Mouse (Mus musculus): ENCODE data around the gene Ddx42.
"Not testable (repeated sequence)": the region's sequence is repeated elsewhere in the genome, so short reads cannot be mapped to it uniquely, and the experiment has no call there.

The Ddx42 gene

DNA sequence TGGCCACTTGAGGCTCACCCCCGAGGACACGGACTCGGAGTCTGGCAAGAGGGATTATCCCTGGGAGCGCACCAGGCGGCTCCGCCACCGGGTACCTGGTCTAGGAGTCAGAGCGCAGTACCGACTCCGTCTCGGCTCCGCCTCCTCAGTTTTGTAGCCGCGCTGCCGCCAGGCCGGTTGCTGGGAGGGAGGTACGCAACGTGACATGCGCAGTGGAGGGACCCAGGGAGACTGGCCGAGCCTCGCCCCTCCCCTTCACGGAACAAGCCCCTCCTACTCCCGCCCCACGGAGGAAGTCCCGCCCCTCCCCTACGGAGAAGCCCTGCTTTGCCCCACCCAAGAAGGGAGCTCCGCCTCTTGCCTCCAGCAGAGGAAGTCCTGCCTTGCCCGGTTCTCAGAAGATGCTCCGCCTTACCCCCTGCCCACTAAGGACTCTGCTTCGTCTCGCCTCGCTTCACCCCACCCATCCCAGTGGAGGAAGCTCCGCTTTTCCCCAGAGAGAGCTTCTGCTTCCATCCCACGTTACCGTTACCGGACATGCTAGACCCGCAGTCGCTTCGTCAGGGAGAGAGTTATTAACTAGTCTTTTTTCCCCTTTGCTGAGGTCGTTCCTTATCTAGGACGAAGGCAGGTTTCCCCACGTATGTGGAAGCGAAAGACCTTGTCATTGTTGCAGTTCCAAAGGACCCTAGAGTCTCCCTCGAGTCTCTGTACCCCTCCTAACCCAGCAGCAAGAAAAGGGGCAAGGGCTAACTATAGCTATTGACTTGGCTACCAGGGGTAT lies 23.2 kb upstream of the Ddx42 start:
- DNase-seq (ENCODE audit: low read depth, low spot score): peak; percentile 99
- Histone ChIP-seq H3K27me3 (ENCODE audit: control insufficient read depth, insufficient read depth, low read length, poor library complexity, severe bottlenecking) (no peaks in the 10 kb centered on the region), H3K36me3 (ENCODE audit: control insufficient read depth, insufficient read depth, low read length, poor library complexity, severe bottlenecking) (peaks cover 2% of the 10 kb centered on the region; the same call in 1 of the 2 replicates)

DNA sequence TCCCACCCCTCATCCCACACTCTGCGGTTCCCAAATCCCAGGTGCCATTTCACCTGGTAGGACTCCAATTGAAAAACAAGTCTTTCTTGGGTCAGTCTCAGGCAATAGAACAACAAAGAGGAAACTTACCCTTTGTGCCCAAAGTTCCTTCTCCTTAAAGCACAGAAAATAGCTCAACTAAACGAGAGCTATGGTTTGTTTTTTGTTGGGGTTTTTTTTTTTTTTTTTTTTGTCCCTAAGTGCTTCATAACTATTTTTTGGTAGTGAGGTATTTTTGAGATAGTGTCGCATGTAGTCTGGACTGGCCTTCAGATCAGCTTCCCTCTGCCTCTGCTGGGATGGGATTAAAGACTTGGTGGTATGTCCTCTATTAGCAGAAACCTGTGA lies 22.6 kb upstream of the Ddx42 start:
- no peak for DNase-seq (ENCODE audit: low read depth, low spot score)
- Histone ChIP-seq H3K36me3 (ENCODE audit: control insufficient read depth, insufficient read depth, low read length, poor library complexity, severe bottlenecking) (peaks cover 2% of the 10 kb centered on the region; the same call in 1 of the 2 replicates), H3K27me3 (ENCODE audit: control insufficient read depth, insufficient read depth, low read length, poor library complexity, severe bottlenecking) (no peaks in the 10 kb centered on the region)

GRCm38 (mm10) chr11:106194891-106195290 lies 21.8 kb upstream of the Ddx42 start:
- H3K27me3 ChIP-seq (ENCODE audit: control insufficient read depth, insufficient read depth, low read length, poor library complexity, severe bottlenecking): no peaks in the 10 kb centered on the region
- H3K36me3 ChIP-seq (ENCODE audit: control insufficient read depth, insufficient read depth, low read length, poor library complexity, severe bottlenecking): peaks cover 2% of the 10 kb centered on the region; the same call in 1 of the 2 replicates
- no peak for DNase-seq (ENCODE audit: low read depth, low spot score)

- H3K36me3 ChIP-seq (ENCODE audit: control insufficient read depth, insufficient read depth, low read length, poor library complexity, severe bottlenecking): peaks cover 2% of the 10 kb centered on the region; the same call in 1 of the 2 replicates
- H3K27me3 ChIP-seq (ENCODE audit: control insufficient read depth, insufficient read depth, low read length, poor library complexity, severe bottlenecking): no peaks in the 10 kb centered on the region
- DNase-seq (ENCODE audit: low read depth, low spot score): no peak
Observed at GRCm38 (mm10) chr11:106195341-106195740, 21.4 kb upstream of the Ddx42 start.

GRCm38 (mm10) chr11:106198277-106198676 lies 18.4 kb upstream of the Ddx42 start:
- DNase-seq (ENCODE audit: low read depth, low spot score): peak; percentile 39
- no peaks in the 10 kb centered on the region for H3K36me3 ChIP-seq (ENCODE audit: control insufficient read depth, insufficient read depth, low read length, poor library complexity, severe bottlenecking)
- no peaks in the 10 kb centered on the region for H3K27me3 ChIP-seq (ENCODE audit: control insufficient read depth, insufficient read depth, low read length, poor library complexity, severe bottlenecking)

GRCm38 (mm10) chr11:106199997-106200396 lies 16.7 kb upstream of the Ddx42 start:
- DNase-seq (ENCODE audit: low read depth, low spot score): not testable (repeated sequence)

DNA sequence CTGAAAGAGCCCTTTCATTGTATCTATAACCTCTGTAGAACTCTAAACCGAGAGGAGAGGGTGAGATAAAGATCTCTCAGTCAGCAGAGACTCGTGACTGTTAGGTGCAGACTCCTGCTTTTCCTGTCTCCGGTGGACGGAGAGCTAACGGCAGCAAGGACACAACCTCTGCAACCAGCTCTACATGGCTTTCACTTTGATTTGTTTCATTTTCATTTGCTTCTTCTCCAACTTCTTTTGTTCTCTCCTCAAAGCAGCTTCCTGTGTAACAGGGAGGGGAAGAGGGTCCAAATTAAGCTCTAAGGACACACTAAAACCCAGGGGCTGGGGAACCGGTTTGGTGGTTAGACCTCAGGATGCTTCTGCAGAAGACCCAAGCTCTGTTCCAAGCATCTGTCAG lies 16.0 kb upstream of the Ddx42 start:
- DNase-seq (ENCODE audit: low read depth, low spot score): no peak
- H3K27me3 ChIP-seq (ENCODE audit: control insufficient read depth, insufficient read depth, low read length, poor library complexity, severe bottlenecking): no peaks in the 10 kb centered on the region
- no peaks in the 10 kb centered on the region; the same call in 1 of the 2 replicates for H3K36me3 ChIP-seq (ENCODE audit: control insufficient read depth, insufficient read depth, low read length, poor library complexity, severe bottlenecking)

More at GRCm38 (mm10) chr11:106199997-106200396, 16.7 kb upstream of the Ddx42 start:
- not testable (repeated sequence) for H3K36me3 ChIP-seq (ENCODE audit: control insufficient read depth, insufficient read depth, low read length, poor library complexity, severe bottlenecking); H3K27me3 ChIP-seq (ENCODE audit: control insufficient read depth, insufficient read depth, low read length, poor library complexity, severe bottlenecking)

- peak; percentile 23 for DNase-seq (ENCODE audit: low read depth, low spot score)
- no peaks in the 10 kb centered on the region for H3K27me3 ChIP-seq (ENCODE audit: control insufficient read depth, insufficient read depth, low read length, poor library complexity, severe bottlenecking)
Observed at GRCm38 (mm10) chr11:106201337-106202122, 15.2 kb upstream of the Ddx42 start.

GRCm38 (mm10) chr11:106202123-106202465 lies 14.6 kb upstream of the Ddx42 start, which contains the start of gene Strada:
Strada (minus strand) TSS chr11:106202168.
- H3K27me3 ChIP-seq (ENCODE audit: control insufficient read depth, insufficient read depth, low read length, poor library complexity, severe bottlenecking): no peaks in the 10 kb centered on the region
- peaks cover 2% of the 10 kb centered on the region; the same call in 1 of the 2 replicates for H3K36me3 ChIP-seq (ENCODE audit: control insufficient read depth, insufficient read depth, low read length, poor library complexity, severe bottlenecking)
- DNase-seq (ENCODE audit: low read depth, low spot score): peak; percentile 66

More at GRCm38 (mm10) chr11:106201337-106202122, 15.2 kb upstream of the Ddx42 start:
- H3K36me3 ChIP-seq (ENCODE audit: control insufficient read depth, insufficient read depth, low read length, poor library complexity, severe bottlenecking): no peaks in the 10 kb centered on the region; the same call in 1 of the 2 replicates

DNA sequence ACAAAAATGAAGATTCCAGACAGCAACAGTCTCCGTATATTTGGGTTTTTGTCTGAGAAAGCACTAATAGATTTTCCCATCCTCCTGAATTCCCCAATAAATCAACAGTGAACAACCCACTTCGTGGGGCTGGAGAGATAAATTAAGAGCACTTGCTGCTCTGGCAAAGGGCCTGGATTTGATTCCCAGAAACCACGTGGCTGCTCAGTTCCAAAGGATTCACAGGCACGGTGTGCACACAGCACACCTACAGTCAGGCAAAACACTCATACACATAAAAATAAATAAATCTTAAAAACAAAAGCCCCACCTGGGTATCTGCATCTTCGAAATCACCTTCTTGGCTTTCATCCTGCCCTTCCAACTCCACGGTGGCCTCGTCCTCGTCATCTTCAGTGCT lies 4.0 kb upstream of the Ddx42 start:
- no peak for DNase-seq (ENCODE audit: low read depth, low spot score)
- Histone ChIP-seq H3K36me3 (ENCODE audit: control insufficient read depth, insufficient read depth, low read length, poor library complexity, severe bottlenecking) (peaks cover 16% of the 10 kb centered on the region), H3K27me3 (ENCODE audit: control insufficient read depth, insufficient read depth, low read length, poor library complexity, severe bottlenecking) (no peaks in the 10 kb centered on the region)

DNA sequence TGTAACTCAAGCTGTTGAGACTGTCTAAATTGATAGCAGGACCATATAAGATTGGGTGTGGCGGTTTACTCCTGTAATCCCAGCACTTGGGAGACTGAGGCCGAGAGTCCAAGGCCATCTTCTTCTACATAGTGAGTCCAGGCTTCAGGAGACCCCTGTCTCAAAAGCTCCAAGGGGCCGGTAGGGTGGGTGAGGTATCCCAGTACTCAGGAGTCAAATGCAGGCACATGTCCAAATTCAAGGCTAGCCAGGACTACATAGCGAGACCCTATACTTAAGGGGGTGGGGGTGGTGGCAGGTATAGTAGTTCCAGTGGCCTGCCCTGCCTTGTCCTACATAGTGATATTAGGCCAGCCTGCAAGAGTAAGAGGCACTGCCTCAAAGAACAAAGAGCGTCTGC lies 1.9 kb upstream of the Ddx42 start:
- Histone ChIP-seq H3K36me3 (ENCODE audit: control insufficient read depth, insufficient read depth, low read length, poor library complexity, severe bottlenecking) (peaks cover 7% of the 10 kb centered on the region; the same call in 1 of the 2 replicates), H3K27me3 (ENCODE audit: control insufficient read depth, insufficient read depth, low read length, poor library complexity, severe bottlenecking) (no peaks in the 10 kb centered on the region)
- no peak for DNase-seq (ENCODE audit: low read depth, low spot score)

GRCm38 (mm10) chr11:106215450-106215859 lies 1.3 kb upstream of the Ddx42 start:
- Histone ChIP-seq H3K36me3 (ENCODE audit: control insufficient read depth, insufficient read depth, low read length, poor library complexity, severe bottlenecking) (peaks cover 7% of the 10 kb centered on the region; the same call in 1 of the 2 replicates), H3K27me3 (ENCODE audit: control insufficient read depth, insufficient read depth, low read length, poor library complexity, severe bottlenecking) (no peaks in the 10 kb centered on the region)
- DNase-seq (ENCODE audit: low read depth, low spot score): no peak

- peak; percentile 100 for DNase-seq (ENCODE audit: low read depth, low spot score)
- no peaks in the 10 kb centered on the region for H3K27me3 ChIP-seq (ENCODE audit: control insufficient read depth, insufficient read depth, low read length, poor library complexity, severe bottlenecking)
- peaks cover 7% of the 10 kb centered on the region; the same call in 1 of the 2 replicates for H3K36me3 ChIP-seq (ENCODE audit: control insufficient read depth, insufficient read depth, low read length, poor library complexity, severe bottlenecking)
Observed at GRCm38 (mm10) chr11:106215927-106216729, 598 bp upstream of the Ddx42 start, which contains the start of gene Ccdc47. Ccdc47 (minus strand) TSS chr11:106216344.

GRCm38 (mm10) chr11:106220603-106221002 lies 3.9 kb downstream of the Ddx42 start:
- Histone ChIP-seq H3K36me3 (ENCODE audit: control insufficient read depth, insufficient read depth, low read length, poor library complexity, severe bottlenecking) (peaks cover 6% of the 10 kb centered on the region; the same call in 1 of the 2 replicates), H3K27me3 (ENCODE audit: control insufficient read depth, insufficient read depth, low read length, poor library complexity, severe bottlenecking) (no peaks in the 10 kb centered on the region)
- no peak for DNase-seq (ENCODE audit: low read depth, low spot score)

Data from splenic B cell, adult 2 months (primary cell).